In genomic region chr2:156642931-156643330, GRCm38 (mm10) we compare ENCODE assay signal across 21 mouse cellular contexts. TPM values are rescaled to one million over a fixed set of nuclear protein-coding genes. Genes with fewer than 3 reads are reported as not detected.
A peak's percentile ranks its signal among the peaks of the same experiment; 100 is the strongest.
DNase-seq lines count a peak whose midpoint lies in the region; ATAC-seq and TF ChIP-seq lines count a peak whose summit lies in the region.
"Had no signal": no experiment of that assay in that cellular context is flagged by ENCODE, and none has a peak within 500 bp of the region (broad histone marks: within the 10 kb centered on the region; RNA-seq: fewer than 3 reads in every experiment).

No protein-coding gene starts in this region.

- TF ChIP-seq EP300 in ES-Bruce4 (IDR thresholded peaks at IDR 0.05; ENCODE audit: insufficient read depth, low read depth, low read length) = peak; percentile 64; the same call in 1 of the 2 replicates

- DNase-seq in ES-E14 (ENCODE audit: low read depth, low spot score) (no peak), ZHBTc4 (ENCODE audit: low read depth, low spot score) (peak; percentile 71)
- DNase-seq in right cerebral cortex, postnatal 14 days = no peak
- DNase-seq in urinary bladder, adult 18-20 months (ENCODE audit: low spot score in 2 of 2) = no peak
- DNase-seq: adrenal gland, adult 2 months; adrenal gland, postnatal 10 days; adrenal gland, postnatal 25 days; cerebellum, adult 11 months; cerebellum, adult 18-20 months; cerebellum, adult 8-10 months; cerebellum, postnatal 36 days; embryo, embryonic 11 days had no signal

- ATAC-seq in kidney, embryonic 16.5 days (ENCODE audit: low FRiP score, low TSS enrichment) = no peak
- ATAC-seq: forebrain, embryonic 14.5 days; forebrain, embryonic 16.5 days had no signal

- no peak for TF ChIP-seq CTCF in ES-Bruce4 (IDR thresholded peaks at IDR 0.05; ENCODE audit: low read depth, low read length)

- H3K4me3 ChIP-seq in ES-Bruce4 (ENCODE audit: low read depth, low read length) (no peak overlapping the region), ES-E14 (ENCODE audit: insufficient read depth in 1 of 2, low read depth in 1 of 2, low read length in 2 of 2, poor library complexity in 1 of 2, severe bottlenecking in 1 of 2) (peak overlapping the region in 1 of 2 experiments; percentile 33; a peak in 2 of 4 replicates)
- no peak overlapping the region for H3K4me3 ChIP-seq in kidney, embryonic 16.5 days (ENCODE audit: low read length)
- H3K4me3 ChIP-seq: embryonic facial prominence, embryonic 13.5 days; embryonic facial prominence, embryonic 15.5 days; erythroblast, embryonic 14.5 days; forebrain, embryonic 10.5 days; forebrain, embryonic 12.5 days had no signal

- H3K4me2 ChIP-seq in kidney, embryonic 16.5 days (replicated peaks; ENCODE audit: low read depth, low read length) = no peak overlapping the region
- H3K4me2 ChIP-seq: embryonic facial prominence, embryonic 13.5 days; embryonic facial prominence, embryonic 15.5 days; forebrain, embryonic 12.5 days had no signal

- H3K4me1 ChIP-seq in ES-Bruce4 (ENCODE audit: control insufficient read depth, insufficient read depth, low read length) (peaks cover 15% of the 10 kb centered on the region), ES-E14 (ENCODE audit: control insufficient read depth in 2 of 2, insufficient read depth in 2 of 2, low read length in 2 of 2, poor library complexity in 1 of 2) (peaks cover 14 to 46% of the 10 kb centered on the region in 2 experiments)
- H3K4me1 ChIP-seq in kidney, embryonic 16.5 days (ENCODE audit: insufficient read depth, low read length) = no peaks in the 10 kb centered on the region
- H3K4me1 ChIP-seq: embryonic facial prominence, embryonic 13.5 days; embryonic facial prominence, embryonic 15.5 days had no signal

- H3K9ac ChIP-seq in ES-Bruce4 (ENCODE audit: low read depth, poor library complexity, severe bottlenecking) (no peak overlapping the region), ES-E14 (ENCODE audit: insufficient read depth, low read depth, low read length, poor library complexity, severe bottlenecking) (no peak overlapping the region)
- H3K9ac ChIP-seq in kidney, embryonic 16.5 days (replicated peaks; ENCODE audit: low read length) = no peak overlapping the region
- H3K9ac ChIP-seq: embryonic facial prominence, embryonic 13.5 days; embryonic facial prominence, embryonic 15.5 days; forebrain, embryonic 12.5 days had no signal

- in situ Hi-C loops in ES-E14 (cut with MboI; ENCODE audit: low sequenced_read_pairs in 2 of 2, unreplicated experiment in 2 of 2) = no loop called here

- H3K36me3 ChIP-seq in ES-Bruce4 (ENCODE audit: control insufficient read depth, insufficient read depth, low read length, poor library complexity, severe bottlenecking) (no peaks in the 10 kb centered on the region), ES-E14 (ENCODE audit: control insufficient read depth, insufficient read depth, low read length, poor library complexity, severe bottlenecking) (no peaks in the 10 kb centered on the region)
- H3K36me3 ChIP-seq in kidney, embryonic 16.5 days (ENCODE audit: insufficient read depth, low read length) = no peaks in the 10 kb centered on the region
- H3K36me3 ChIP-seq: embryonic facial prominence, embryonic 13.5 days; embryonic facial prominence, embryonic 15.5 days; forebrain, embryonic 10.5 days; forebrain, embryonic 12.5 days had no signal

- no peaks in the 10 kb centered on the region for H3K9me3 ChIP-seq in ES-Bruce4 (replicated peaks; ENCODE audit: control insufficient read depth, insufficient read depth, low read length, poor library complexity, severe bottlenecking)
- no peaks in the 10 kb centered on the region for H3K9me3 ChIP-seq in ES-E14 (ENCODE audit: control insufficient read depth, insufficient read depth, low read depth, low read length)
- H3K9me3 ChIP-seq in kidney, embryonic 16.5 days (ENCODE audit: low read length) = no peaks in the 10 kb centered on the region
- H3K9me3 ChIP-seq: embryonic facial prominence, embryonic 13.5 days; embryonic facial prominence, embryonic 15.5 days; forebrain, embryonic 10.5 days; forebrain, embryonic 12.5 days had no signal

- TF ChIP-seq POLR2A in ES-Bruce4 (IDR thresholded peaks at IDR 0.05; ENCODE audit: insufficient read depth, low read length) = no peak

- no peaks in the 10 kb centered on the region for H3K27me3 ChIP-seq in ES-Bruce4 (ENCODE audit: control insufficient read depth, insufficient read depth, low read length, poor library complexity, severe bottlenecking)
- H3K27me3 ChIP-seq in kidney, embryonic 16.5 days (ENCODE audit: insufficient read depth, low read length) = no peaks in the 10 kb centered on the region; the same call in none of the 2 replicates
- H3K27me3 ChIP-seq: embryonic facial prominence, embryonic 15.5 days had no signal

- WGBS in kidney, embryonic 16.5 days = 9% methylated on average over 4 of the region's 4 CpGs

- H3K27ac ChIP-seq in ES-Bruce4 (ENCODE audit: insufficient read depth, low read length) (peak overlapping the region; percentile 92), ES-E14 (ENCODE audit: insufficient read depth, low read depth, low read length, poor library complexity, severe bottlenecking) (peak overlapping the region; percentile 75)
- no peak overlapping the region for H3K27ac ChIP-seq in kidney, embryonic 16.5 days (ENCODE audit: low read length)
- H3K27ac ChIP-seq: embryonic facial prominence, embryonic 13.5 days; embryonic facial prominence, embryonic 15.5 days; forebrain, embryonic 10.5 days; forebrain, embryonic 12.5 days had no signal

TF ChIP-seq in ES-E14, 5 proteins besides CTCF, POLR2A, EP300 and RAD21:
- TF ChIP-seq MAFK (IDR thresholded peaks at IDR 0.05; ENCODE audit: insufficient read depth, low read depth, low read length) = no peak
- TF ChIP-seq ZC3H11A (IDR thresholded peaks at IDR 0.05; ENCODE audit: borderline replicate concordance, low read depth, low read length) = no peak
- no peak for TF ChIP-seq CHD2 (IDR thresholded peaks at IDR 0.05; ENCODE audit: low read depth, low read length)
- TF ChIP-seq HCFC1 (IDR thresholded peaks at IDR 0.05; ENCODE audit: borderline replicate concordance, insufficient read depth, low read length) = no peak
- no peak for TF ChIP-seq ZNF384 (IDR thresholded peaks at IDR 0.05; ENCODE audit: low read depth, low read length)

RNA-seq across cellular contexts. Expression of gene Dlgap4, which starts 29.4 kb away (rescaled TPM):
- 60.6 and 79.3 TPM in 2 replicates for polyA plus RNA-seq in ES-Bruce4 (2011; ENCODE audit: insufficient read depth, insufficient read length, low read depth, missing spikeins)
- 18.7 and 28.8 TPM in 2 replicates for total RNA-seq in ES-E14 (2012; rRNA removed)
- 68.2 and 68.5 TPM in 2 replicates for polyA plus RNA-seq in kidney, embryonic 16.5 days (2015; fragmentation: Nextera tagmentation; extraction: Ambion mirVana)
